ENCODE assay signal across 11 mouse cellular contexts in genomic region chr14:73253453-73254251, GRCm38 (mm10). TPM values are rescaled to one million over a fixed set of nuclear protein-coding genes. Genes with fewer than 3 reads are reported as not detected.
A peak's percentile ranks its signal among the peaks of the same experiment; 100 is the strongest.
DNase-seq lines count a peak whose midpoint lies in the region; ATAC-seq lines count a peak whose summit lies in the region.
"Had no signal": no experiment of that assay in that cellular context is flagged by ENCODE, and none has a peak within 500 bp of the region (broad histone marks: within the 10 kb centered on the region; RNA-seq: fewer than 3 reads in every experiment).

No protein-coding gene starts in this region.

- 51% methylated on average over 6 of the region's 6 CpGs for WGBS in liver, embryonic 11.5 days

- no peak overlapping the region for H3K4me2 ChIP-seq in liver, embryonic 11.5 days
- H3K4me2 ChIP-seq: heart, embryonic 13.5 days had no signal

- H3K4me1 ChIP-seq in liver, embryonic 11.5 days (replicated peaks; ENCODE audit: control insufficient read depth, insufficient read depth, low read length) = peaks cover 2% of the 10 kb centered on the region; the same call in 1 of the 2 replicates

- no peak overlapping the region for H3K4me3 ChIP-seq in liver, embryonic 11.5 days (ENCODE audit: low read depth, low read length)
- H3K4me3 ChIP-seq: heart, embryonic 13.5 days had no signal

- no peaks in the 10 kb centered on the region for H3K27me3 ChIP-seq in liver, embryonic 11.5 days (replicated peaks; ENCODE audit: control insufficient read depth, insufficient read depth, low read length)
- H3K27me3 ChIP-seq: heart, embryonic 13.5 days had no signal

- ATAC-seq in inflammation-experienced regulatory T-cells, adult 6 months = peak; percentile 65
- ATAC-seq in liver, embryonic 11.5 days (replicated peaks; ENCODE audit: low FRiP score) = peak; percentile 71; the same call in 1 of the 2 replicates

- no peak overlapping the region for H3K9ac ChIP-seq in liver, embryonic 11.5 days (ENCODE audit: low read depth, low read length)
- H3K9ac ChIP-seq: heart, embryonic 13.5 days had no signal

- DNase-seq in adrenal gland, postnatal 14 days = peak; percentile 17
- no peak for DNase-seq in adrenal gland, adult 8-10 months
- DNase-seq in CD4-positive helper T cell, adult 2 months (ENCODE audit: low read depth, low spot score) = peak; percentile 48
- DNase-seq in liver, embryonic 11.5 days (ENCODE audit: low spot score) = no peak
- DNase-seq in urinary bladder, postnatal 10 days (ENCODE audit: low spot score) = no peak
- no peak for DNase-seq in cerebellum, postnatal 36 days
- DNase-seq in c-Kit-positive CD71-positive TER-119-positive erythroid progenitor cells, embryonic 14.5 days (ENCODE audit: low spot score) = no peak
- DNase-seq: B cell, adult 2 months; right cerebral cortex, postnatal 14 days had no signal

- no peaks in the 10 kb centered on the region for H3K36me3 ChIP-seq in liver, embryonic 11.5 days (ENCODE audit: control insufficient read depth, insufficient read depth, low read length)
- H3K36me3 ChIP-seq: heart, embryonic 13.5 days had no signal

- H3K9me3 ChIP-seq in liver, embryonic 11.5 days (ENCODE audit: control insufficient read depth, low read length) = no peaks in the 10 kb centered on the region
- H3K9me3 ChIP-seq: heart, embryonic 13.5 days had no signal

- 0 out of 2 replicates have a peak overlapping the region, but pooled peaks have one; percentile 13 for H3K27ac ChIP-seq in liver, embryonic 11.5 days (ENCODE audit: low read depth, low read length)

RNA-seq across cellular contexts. Expression of gene Lpar6, which starts 16.0 kb away (rescaled TPM):
- 7.8 and 9.6 TPM in 2 replicates for total RNA-seq in adrenal gland, postnatal 14 days (2021)
- total RNA-seq in adrenal gland, adult 8-10 months (2022) = 1 to 10 TPM; 3.1 to 5.7 (median 4.0) TPM
- polyA plus RNA-seq in inflammation-experienced regulatory T-cells, adult 6 months (2017; shearing (Covaris generic)) = 10 to 100 TPM; 49.4 to 59.4 (median 52.7) TPM
- 9.3 and 9.8 TPM in 2 replicates for polyA plus RNA-seq in liver, embryonic 11.5 days (2014; fragmentation: Nextera tagmentation; extraction: Ambion mirVana)

Comparison
In these comparisons a context has a peak if more than half of its experiments do, and no peak if none do; other contexts are left out.
1. DNase-seq: peak in adrenal gland, postnatal 14 days (single experiment) and CD4-positive helper T cell, adult 2 months (single experiment); none in adrenal gland, adult 8-10 months (single experiment), liver, embryonic 11.5 days (single experiment), urinary bladder, postnatal 10 days (single experiment), cerebellum, postnatal 36 days (0 of 2) and c-Kit-positive CD71-positive TER-119-positive erythroid progenitor cells, embryonic 14.5 days (single experiment).